Mouse (Mus musculus) spleen, adult 2 months (tissue): ENCODE results near the gene Atg7.

Source experiments
- CTCF ChIP-seq: fragments of 200-500 bp; IDR thresholded peaks from 2 replicates; pipeline ENCODE4 v1.5.1; 2011; ENCODE audit warnings: mild to moderate bottlenecking, inconsistent platforms; ENCODE audit not compliant: insufficient read depth, insufficient read length, insufficient replicate concordance; ENCODE audit errors: extremely low read depth
- POLR2A ChIP-seq: fragments of 200-500 bp; IDR thresholded peaks from 2 replicates; pipeline ENCODE4 v1.6.1; 2011; ENCODE audit warnings: low read depth, low read length, inconsistent platforms

- no peak for TF ChIP-seq CTCF
- no peak for TF ChIP-seq POLR2A
Measured at GRCm38 (mm10) chr6:114804866-114805265, 162.0 kb downstream of the Atg7 start.
